Comparison of ENCODE assay signal across 7 mouse cellular contexts in the genomic region with DNA sequence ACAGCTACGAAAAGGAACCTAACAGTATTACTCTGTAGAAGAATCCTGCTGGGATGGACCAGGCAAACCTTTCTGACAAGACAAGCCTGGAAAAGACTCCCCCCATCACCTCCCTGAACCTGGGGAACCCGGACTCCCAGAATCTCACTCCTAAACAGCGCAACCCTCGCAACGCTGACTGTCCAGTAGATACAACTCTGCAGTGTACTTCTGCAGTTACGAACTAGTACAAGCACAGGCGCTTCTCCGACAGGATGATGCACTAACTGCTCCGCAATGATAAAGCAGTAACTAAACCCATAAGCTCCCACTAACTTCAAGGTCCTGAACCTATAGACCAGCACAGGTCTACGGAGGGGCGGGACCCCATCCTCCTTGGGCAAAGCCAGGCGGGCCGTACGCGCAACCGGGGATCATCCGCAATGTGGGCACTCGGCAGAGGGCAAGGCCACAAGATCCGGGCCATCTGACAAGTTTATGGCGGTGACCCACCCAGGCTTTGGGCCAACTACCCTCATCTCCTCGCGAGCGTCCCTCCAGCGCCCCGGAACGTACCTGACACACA.
DNase-seq lines count a peak whose midpoint lies in the region; ATAC-seq and TF ChIP-seq lines count a peak whose summit lies in the region.

No protein-coding gene starts in this region.

- H3K9me3 ChIP-seq in intestine, embryonic 16.5 days (ENCODE audit: control insufficient read depth, low read length): no peaks in the 10 kb centered on the region
- no peaks in the 10 kb centered on the region for H3K9me3 ChIP-seq in neural tube, embryonic 15.5 days (replicated peaks)

- WGBS in liver, adult 2 months: 3% methylated on average over 26 of the region's 26 CpGs
- 2% methylated on average over 26 of the region's 26 CpGs for WGBS in intestine, embryonic 16.5 days
- WGBS in neural tube, embryonic 15.5 days: 1% methylated on average over 23 of the region's 26 CpGs

- no peak for TF ChIP-seq CTCF in liver, adult 2 months (IDR thresholded peaks at IDR 0.05; ENCODE audit: low read depth, low read length)
- TF ChIP-seq CTCF in embryonic fibroblast, embryonic 13.5 days (IDR thresholded peaks at IDR 0.05; ENCODE audit: borderline replicate concordance, insufficient read depth, low read length): no peak

- no peaks in the 10 kb centered on the region for H3K4me1 ChIP-seq in liver, adult 2 months (ENCODE audit: control insufficient read depth, insufficient read depth, low read length)
- no peaks in the 10 kb centered on the region; the same call in 1 of the 2 replicates for H3K4me1 ChIP-seq in embryonic fibroblast, embryonic 13.5 days (ENCODE audit: control insufficient read depth, insufficient read depth, low read length)
- peaks cover 9% of the 10 kb centered on the region; the same call in 1 of the 2 replicates for H3K4me1 ChIP-seq in intestine, embryonic 16.5 days (ENCODE audit: control insufficient read depth, insufficient read depth, low read length)
- H3K4me1 ChIP-seq in neural tube, embryonic 15.5 days: peaks cover 16% of the 10 kb centered on the region

- peak; percentile 1 for DNase-seq in liver, adult 2 months (ENCODE audit: extremely low read depth, low read depth, low spot score)
- no peak for DNase-seq in liver
- DNase-seq in adrenal gland, postnatal 36 days: no peak
- no peak for DNase-seq in adrenal gland, postnatal 14 days

- no peaks in the 10 kb centered on the region for H3K36me3 ChIP-seq in liver, adult 2 months (ENCODE audit: control insufficient read depth, insufficient read depth, low read length)
- no peaks in the 10 kb centered on the region for H3K36me3 ChIP-seq in intestine, embryonic 16.5 days (ENCODE audit: control insufficient read depth, insufficient read depth, low read length)
- no peaks in the 10 kb centered on the region for H3K36me3 ChIP-seq in neural tube, embryonic 15.5 days

- H3K4me3 ChIP-seq in liver, adult 2 months (ENCODE audit: insufficient read depth, low read depth, low read length): no peak overlapping the region
- H3K4me3 ChIP-seq in embryonic fibroblast, embryonic 13.5 days (ENCODE audit: insufficient read depth, low read length): peak overlapping the region; percentile 25
- peak overlapping the region; percentile 54 for H3K4me3 ChIP-seq in intestine, embryonic 16.5 days (ENCODE audit: low read length)
- H3K4me3 ChIP-seq in neural tube, embryonic 15.5 days (replicated peaks): peak overlapping the region; percentile 70

- H3K27me3 ChIP-seq in liver, adult 2 months (ENCODE audit: control insufficient read depth, insufficient read depth, low read length): peaks cover 12% of the 10 kb centered on the region
- H3K27me3 ChIP-seq in intestine, embryonic 16.5 days (replicated peaks; ENCODE audit: control insufficient read depth, insufficient read depth, low read length): peaks cover 23% of the 10 kb centered on the region
- peaks cover 35% of the 10 kb centered on the region for H3K27me3 ChIP-seq in neural tube, embryonic 15.5 days (replicated peaks)

- H3K27ac ChIP-seq in liver, adult 2 months (replicated peaks; ENCODE audit: insufficient read depth, low read depth, low read length): no peak overlapping the region
- no peak overlapping the region for H3K27ac ChIP-seq in embryonic fibroblast, embryonic 13.5 days (ENCODE audit: insufficient read depth, low read length)
- H3K27ac ChIP-seq in intestine, embryonic 16.5 days (ENCODE audit: low read length): no peak overlapping the region
- H3K27ac ChIP-seq in neural tube, embryonic 15.5 days (replicated peaks): peak overlapping the region; percentile 63

- TF ChIP-seq POLR2A in liver, adult 2 months (IDR thresholded peaks at IDR 0.05; ENCODE audit: extremely low read depth, insufficient read depth, low read length): no peak
- TF ChIP-seq POLR2A in embryonic fibroblast, embryonic 13.5 days (IDR thresholded peaks at IDR 0.05; ENCODE audit: low read depth, low read length): no peak

- H3K4me2 ChIP-seq in intestine, embryonic 16.5 days (ENCODE audit: low read depth, low read length): peak overlapping the region; percentile 82
- peak overlapping the region; percentile 99 for H3K4me2 ChIP-seq in neural tube, embryonic 15.5 days

- no peak for ATAC-seq in intestine, embryonic 16.5 days
- peak; percentile 55 for ATAC-seq in neural tube, embryonic 15.5 days (ENCODE audit: low FRiP score)

- no peaks in the 10 kb centered on the region for H3K79me2 ChIP-seq in liver, adult 2 months (ENCODE audit: control insufficient read depth, insufficient read depth, low read length)

- no peak overlapping the region for H3K9ac ChIP-seq in liver, adult 2 months (ENCODE audit: low read depth, low read length)
- no peak overlapping the region for H3K9ac ChIP-seq in intestine, embryonic 16.5 days (ENCODE audit: low read depth, low read length)
- H3K9ac ChIP-seq in neural tube, embryonic 15.5 days (replicated peaks): peak overlapping the region; percentile 74
